Mouse (Mus musculus) bone marrow macrophage, adult 2 months (primary cell): ENCODE data around the gene Gm9508. TPM values are rescaled to one million over a fixed set of nuclear protein-coding genes. Genes with fewer than 3 reads are reported as not detected.
"Not testable (repeated sequence)": the region's sequence is repeated elsewhere in the genome, so short reads cannot be mapped to it uniquely, and the experiment has no call there.

Experiments used
- H3K27ac ChIP-seq: 2 replicates; pipeline ENCODE4 v1.5.1; 2012; ENCODE audit warnings: low read depth, low read length; ENCODE audit not compliant: insufficient read depth
- H3K4me1 ChIP-seq: 2 replicates; pipeline ENCODE4 v1.6.1; 2012; ENCODE audit warnings: low read length; ENCODE audit not compliant: control insufficient read depth, insufficient read depth
- H3K4me3 ChIP-seq: 2 replicates; pipeline ENCODE4 v1.5.1; 2012; ENCODE audit warnings: mild to moderate bottlenecking, low read length, moderate library complexity; ENCODE audit not compliant: insufficient read depth
- CTCF ChIP-seq: IDR thresholded peaks from 2 replicates; pipeline ENCODE4 v1.5.1; 2012; ENCODE audit warnings: low read depth, mild to moderate bottlenecking, low read length, moderate library complexity
- POLR2A ChIP-seq: IDR thresholded peaks from 2 replicates; pipeline ENCODE4 v1.6.1; 2012; ENCODE audit warnings: mild to moderate bottlenecking, low read depth, low read length, borderline replicate concordance
- polyA plus RNA-seq: library from polyadenylated mRNA; stranded (reverse); fragments of >200 nt; gene quantifications from 2 replicates; pipeline ENCODE4 v1.2.4, GENCODE M21; 2012; ENCODE audit not compliant: missing spikeins, insufficient read depth, insufficient read length

Gm9508 gene
- not detected in 2 replicates for polyA plus RNA-seq

DNA sequence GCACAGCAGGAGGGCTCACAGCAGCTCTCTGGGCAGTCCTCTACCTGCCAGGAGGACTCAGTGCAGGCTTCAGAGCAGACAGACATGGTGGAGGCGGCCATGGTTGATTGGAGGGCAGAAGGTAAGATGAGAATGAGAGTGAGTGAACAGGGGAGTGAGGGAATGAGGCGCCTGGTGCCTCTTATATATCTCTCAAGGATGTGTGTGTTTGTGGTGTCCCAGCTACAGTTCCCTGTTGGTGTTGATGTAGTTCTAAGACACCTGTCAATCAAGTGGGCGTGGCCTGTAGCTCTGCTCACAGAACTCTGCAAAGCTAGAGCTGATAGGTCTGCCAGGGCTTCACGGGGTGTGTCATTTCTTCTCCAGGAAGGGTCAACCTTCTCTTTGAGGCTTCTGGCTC is at the start of gene Gm9508:
TSS of gene Gm9508 (minus strand) at position 101 of the 400 bp plus-strand sequence.
- Histone ChIP-seq H3K4me3 (no peak within 1 kb of the TSS), H3K4me1 (no peaks in the 10 kb centered on the region), H3K27ac (no peak within 1 kb of the TSS)
- TF ChIP-seq POLR2A, result no peak
- no peak for TF ChIP-seq CTCF

DNA sequence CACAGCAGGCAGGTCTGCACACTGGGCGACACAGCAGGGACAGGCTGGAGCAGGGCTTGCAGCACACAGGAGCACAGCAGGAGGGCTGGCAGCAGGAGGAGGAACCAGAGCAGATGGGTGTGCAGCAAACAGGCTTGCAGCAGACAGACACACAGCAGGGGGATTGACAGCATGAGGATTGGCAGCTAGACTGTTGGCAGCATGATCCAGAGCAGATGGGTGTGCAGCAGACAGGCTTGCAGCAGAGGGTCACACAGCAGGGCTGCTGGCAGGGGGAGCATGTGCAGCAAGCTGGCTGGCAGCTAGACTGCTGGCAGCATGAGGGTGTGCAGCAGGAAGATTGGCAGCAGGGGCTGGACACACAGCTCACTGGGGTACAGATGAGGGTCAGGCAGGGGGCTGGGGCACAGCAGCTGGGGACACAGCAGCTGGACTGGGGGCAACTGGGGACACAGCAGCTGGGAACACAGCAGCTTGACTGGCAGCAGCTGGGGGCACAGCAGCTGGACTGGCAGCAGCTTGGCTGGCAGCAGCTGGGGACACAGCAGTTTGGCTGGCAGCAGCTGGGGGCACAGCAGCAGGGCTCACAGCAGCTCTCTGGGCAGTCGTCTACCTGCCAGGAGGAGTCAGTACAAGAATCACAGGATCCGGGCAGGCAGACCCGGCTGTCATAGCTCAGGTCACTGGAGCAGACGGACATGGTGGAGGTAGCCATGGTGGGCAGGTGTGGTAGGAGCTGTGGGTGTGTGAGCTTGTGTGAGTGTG is 45.1 kb upstream of the Gm9508 start, which contains the start of gene Gm18596:
TSS of gene Gm18596 (minus strand) at position 715 of the 765 bp plus-strand sequence.
- not testable (repeated sequence) for H3K27ac ChIP-seq, H3K4me3 ChIP-seq, H3K4me1 ChIP-seq

DNA sequence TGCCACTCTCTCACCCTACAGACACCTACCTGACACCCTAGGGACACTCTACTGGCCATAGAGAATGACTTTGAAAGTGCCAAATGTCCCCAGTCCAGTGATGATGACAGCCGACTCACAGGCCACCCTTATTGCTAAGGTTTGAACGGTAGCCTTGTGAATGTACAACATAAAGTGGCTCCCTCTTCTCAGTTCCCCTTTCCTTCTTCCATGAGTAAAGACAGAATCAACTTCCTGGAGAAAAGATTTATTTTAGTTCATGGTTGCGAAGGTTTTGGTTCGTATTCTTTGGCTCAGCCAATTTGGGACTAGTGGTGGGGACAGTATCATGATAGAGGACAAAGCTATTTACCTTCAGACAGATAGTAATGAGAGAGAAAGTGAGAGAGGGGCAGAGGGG is 41.9 kb upstream of the Gm9508 start:
- TF ChIP-seq POLR2A (no peak), CTCF (no peak)
- H3K27ac ChIP-seq, result no peak overlapping the region
- peaks cover 3% of the 10 kb centered on the region; the same call in 1 of the 2 replicates for H3K4me1 ChIP-seq
- no peak overlapping the region for H3K4me3 ChIP-seq

DNA sequence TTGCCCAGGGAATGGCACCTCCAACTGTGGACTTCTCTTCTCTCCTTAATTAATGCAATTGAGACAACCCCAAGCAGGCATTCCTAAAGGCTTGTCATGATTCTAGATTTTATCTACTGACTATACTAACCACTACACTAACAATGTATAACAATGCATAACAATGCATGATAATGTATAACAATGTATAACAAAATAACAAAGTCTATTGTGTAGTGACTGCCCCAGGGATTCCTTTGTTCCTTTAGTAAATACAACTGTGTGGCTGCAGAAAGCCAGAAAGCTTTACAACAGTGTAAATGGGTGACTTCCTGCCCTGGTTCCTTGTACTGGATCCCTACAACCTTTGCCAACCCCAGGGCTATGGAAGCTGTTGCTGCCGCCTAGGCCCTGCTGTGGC is 38.9 kb upstream of the Gm9508 start:
- Histone ChIP-seq H3K27ac (no peak overlapping the region), H3K4me3 (no peak overlapping the region), H3K4me1 (peaks cover 3% of the 10 kb centered on the region; the same call in 1 of the 2 replicates)
- TF ChIP-seq POLR2A (no peak), CTCF (no peak)

DNA sequence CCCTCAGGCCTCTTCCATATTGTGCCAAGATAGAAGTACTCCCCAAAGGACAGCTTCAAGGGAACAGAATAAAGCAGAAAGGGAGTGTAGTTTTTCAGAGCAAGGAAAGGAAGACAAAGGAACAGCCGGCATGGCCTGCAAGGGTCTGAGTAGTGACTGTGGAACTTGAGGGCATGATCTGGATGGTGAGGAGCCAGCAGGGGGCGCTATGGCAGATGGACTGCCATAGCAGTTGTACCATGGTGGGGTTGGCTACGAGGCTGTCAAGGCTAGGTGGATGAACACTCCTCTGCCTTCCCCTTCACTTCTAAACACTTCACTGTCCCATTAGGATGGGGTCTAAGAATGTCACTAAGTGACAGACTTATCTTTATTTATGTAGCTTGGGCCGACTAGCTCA is 32.2 kb upstream of the Gm9508 start:
- TF ChIP-seq CTCF (peak; percentile 44; the same call in 1 of the 2 replicates), POLR2A (no peak)
- H3K4me1 ChIP-seq, result no peaks in the 10 kb centered on the region
- H3K4me3 ChIP-seq, result no peak overlapping the region
- H3K27ac ChIP-seq, result no peak overlapping the region

DNA sequence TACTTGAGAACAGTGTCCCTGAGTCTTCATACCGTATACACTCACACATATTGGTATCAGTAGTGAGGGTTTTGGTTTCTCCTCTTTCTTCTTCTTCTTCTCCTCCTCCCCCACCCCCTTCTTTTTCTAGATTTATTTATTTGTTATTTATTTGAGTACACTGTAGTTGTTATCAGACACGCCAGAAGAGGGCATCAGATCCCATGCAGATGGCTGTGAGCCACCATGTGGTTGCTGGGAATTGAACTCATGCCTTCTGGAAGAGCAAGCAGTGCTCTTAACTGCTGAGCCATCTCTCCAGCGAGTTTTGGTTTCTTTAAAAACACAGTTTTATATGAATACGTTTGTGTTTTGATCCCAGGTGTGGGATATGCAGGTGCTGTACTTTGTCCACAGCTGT is 31.2 kb upstream of the Gm9508 start:
- no peak overlapping the region for H3K27ac ChIP-seq
- TF ChIP-seq CTCF (no peak), POLR2A (no peak)
- no peak overlapping the region for H3K4me3 ChIP-seq
- H3K4me1 ChIP-seq, result no peaks in the 10 kb centered on the region

DNA sequence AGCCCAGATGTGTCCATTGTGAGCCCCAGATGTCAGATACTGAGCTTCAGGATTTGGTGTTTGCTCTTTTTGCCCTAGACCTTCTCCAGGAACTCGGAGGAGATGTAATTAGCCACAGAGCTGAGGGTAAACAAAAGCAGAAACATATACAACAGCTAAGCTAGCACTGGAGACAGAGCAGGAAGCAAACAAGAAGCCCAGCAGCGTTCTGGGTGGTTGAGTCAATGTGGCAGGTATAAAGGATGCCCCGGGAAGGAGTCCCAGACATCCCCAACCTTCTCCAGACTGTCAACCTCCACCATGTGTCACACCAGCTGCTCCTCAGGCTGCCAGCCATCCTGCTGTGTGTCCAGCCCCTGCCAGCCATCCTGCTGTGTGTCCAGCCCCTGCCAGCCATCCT is 29.2 kb upstream of the Gm9508 start, which contains the start of gene Gm10100:
TSS of gene Gm10100 (plus strand) at position 301 of the 400 bp plus-strand sequence.
- no peaks in the 10 kb centered on the region for H3K4me1 ChIP-seq
- no peak for TF ChIP-seq CTCF
- TF ChIP-seq POLR2A, result no peak
- no peak within 1 kb of the TSS for H3K4me3 ChIP-seq
- no peak within 1 kb of the TSS for H3K27ac ChIP-seq

DNA sequence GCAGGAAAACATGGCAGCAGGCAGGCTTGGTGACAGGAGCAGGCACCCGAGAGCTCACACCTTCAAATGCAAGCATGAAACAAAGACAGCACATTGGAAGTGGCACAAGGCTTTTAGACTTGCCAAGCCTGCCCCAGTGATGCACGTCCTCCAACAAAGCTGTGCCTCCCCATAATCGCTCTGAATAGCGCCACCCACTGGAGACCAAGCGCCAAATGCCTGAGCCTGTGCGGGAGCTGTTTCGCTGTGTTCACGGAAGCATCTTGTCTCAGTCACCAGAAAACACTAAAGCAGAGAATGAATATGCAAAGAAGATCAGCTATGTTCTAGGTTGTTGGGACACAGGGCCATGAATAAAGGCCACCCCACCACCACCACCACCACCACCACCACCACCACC is 27.8 kb upstream of the Gm9508 start:
- H3K4me1 ChIP-seq, result no peaks in the 10 kb centered on the region
- H3K4me3 ChIP-seq, result no peak overlapping the region
- TF ChIP-seq POLR2A (no peak), CTCF (no peak)
- H3K27ac ChIP-seq, result no peak overlapping the region

DNA sequence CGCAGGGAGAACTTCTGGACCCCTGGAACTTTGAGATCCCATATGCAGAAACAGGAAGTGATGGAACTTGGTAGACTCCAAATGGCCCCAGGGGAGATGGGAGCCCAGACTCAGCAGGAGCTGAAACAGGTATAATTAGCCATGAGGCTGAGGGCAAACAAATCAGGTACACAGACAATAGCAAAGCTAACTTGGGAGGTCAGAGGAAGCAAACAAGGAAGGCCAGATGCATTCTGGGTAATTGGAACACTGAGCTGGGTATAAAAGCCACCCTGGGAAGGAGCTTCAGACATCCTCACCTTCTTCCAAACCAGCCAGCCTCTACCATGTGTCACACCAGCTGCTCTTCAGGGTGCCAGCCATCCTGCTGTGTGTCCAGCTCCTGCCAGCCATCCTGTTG is 23.3 kb upstream of the Gm9508 start, which contains the start of gene Krtap12-1:
TSS of gene Krtap12-1 (plus strand) at position 301 of the 400 bp plus-strand sequence.
- not testable (repeated sequence) for H3K4me3 ChIP-seq, H3K4me1 ChIP-seq, H3K27ac ChIP-seq

DNA sequence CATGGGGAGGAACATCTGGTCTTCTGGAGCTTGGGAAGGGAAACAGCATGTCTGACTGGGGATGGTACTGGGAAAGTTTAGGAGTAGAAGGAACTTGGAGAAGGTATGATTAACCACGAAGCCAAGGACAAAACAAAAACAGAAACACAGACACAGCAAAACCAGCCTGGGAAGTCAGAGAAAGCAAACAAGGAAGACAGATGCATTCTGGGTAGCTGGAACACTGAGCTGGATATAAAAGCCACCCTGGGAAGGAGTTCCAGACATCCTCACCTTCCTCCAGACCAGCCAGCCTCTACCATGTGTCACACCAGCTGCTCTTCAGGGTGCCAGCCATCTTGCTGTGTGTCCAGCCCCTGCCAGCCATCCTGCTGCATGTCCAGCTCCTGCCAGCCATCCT is 18.5 kb upstream of the Gm9508 start, which contains the start of gene Gm10142:
TSS of gene Gm10142 (plus strand) at position 301 of the 400 bp plus-strand sequence.
- Histone ChIP-seq H3K4me1 (peaks cover 15% of the 10 kb centered on the region), H3K27ac (no peak within 1 kb of the TSS), H3K4me3 (no peak within 1 kb of the TSS)
- TF ChIP-seq CTCF, result no peak
- TF ChIP-seq POLR2A, result no peak
